Mouse (Mus musculus) kidney, adult 9 months (tissue): ENCODE data around the gene Srsf5.
"Not testable (repeated sequence)": the region's sequence is repeated elsewhere in the genome, so short reads cannot be mapped to it uniquely, and the experiment has no call there.

Experiments
- DNase-seq: peaks from one replicate; pipeline ENCODE4 v3.0.0; 2022

Srsf5 gene

DNA sequence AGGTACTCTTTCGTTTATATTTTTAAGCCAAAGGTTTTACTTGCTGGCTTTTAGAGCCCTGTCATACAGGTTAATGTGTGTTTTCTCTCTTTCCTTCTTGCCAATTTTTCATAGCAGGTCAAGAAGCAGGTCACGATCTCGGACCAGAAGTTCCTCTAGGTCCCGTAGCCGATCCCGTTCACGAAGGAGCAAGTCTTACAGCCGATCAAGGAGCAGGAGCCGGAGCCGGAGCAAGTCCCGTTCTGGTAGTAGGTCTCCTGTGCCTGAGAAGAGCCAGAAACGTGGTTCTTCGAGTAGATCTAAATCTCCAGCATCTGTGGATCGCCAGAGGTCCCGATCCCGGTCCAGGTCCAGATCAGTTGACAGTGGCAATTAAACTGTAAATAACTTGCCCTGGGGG is 4.3 kb downstream of the Srsf5 start:
- DNase-seq, result not testable (repeated sequence)

DNA sequence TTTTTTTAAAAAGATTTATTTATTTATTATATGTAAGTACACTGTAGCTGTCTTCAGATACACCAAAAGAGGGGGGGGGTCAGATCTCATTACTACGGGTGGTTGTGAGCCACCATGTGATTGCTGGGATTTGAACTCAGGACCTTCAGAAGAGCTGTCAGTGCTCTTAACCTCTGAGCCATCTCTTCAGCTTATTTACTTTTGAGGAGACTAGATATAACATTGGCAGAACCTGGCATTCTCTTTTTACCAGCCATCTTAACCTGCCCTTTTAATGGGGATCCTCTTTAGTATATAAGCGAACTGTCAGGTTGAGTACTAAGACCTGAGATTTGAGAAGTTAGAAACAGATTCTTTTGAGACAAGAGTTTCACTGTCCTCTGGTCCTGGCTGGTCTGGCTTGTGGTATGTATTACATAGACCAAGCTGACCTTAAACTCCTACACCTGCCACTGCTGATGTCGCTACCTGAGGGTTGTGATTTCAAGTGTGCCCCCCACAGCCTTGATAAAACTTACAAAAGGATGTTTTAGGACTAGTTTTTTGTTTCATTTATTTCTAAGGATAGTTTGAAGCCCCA is 6.4 kb downstream of the Srsf5 start:
- no peak for DNase-seq

DNA sequence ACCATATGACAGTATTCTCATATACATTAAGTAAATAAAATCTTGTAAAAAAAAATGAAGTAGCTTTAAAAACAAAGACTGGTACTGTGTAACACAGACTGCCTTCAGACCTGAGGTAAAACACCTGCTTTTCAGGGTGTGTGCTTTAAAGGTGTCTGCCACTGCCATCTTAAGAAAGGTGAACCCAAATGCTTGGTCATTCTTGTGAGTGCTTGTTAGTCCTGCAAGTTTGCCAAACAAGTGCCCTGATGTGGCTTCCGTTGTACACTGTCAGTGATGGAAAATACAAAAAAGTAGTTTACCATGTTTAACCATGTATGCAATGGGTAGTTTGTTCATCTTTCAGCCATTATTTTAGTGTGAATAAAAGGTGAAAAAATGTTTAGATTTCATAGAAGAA is 7.2 kb downstream of the Srsf5 start:
- no peak for DNase-seq

DNA sequence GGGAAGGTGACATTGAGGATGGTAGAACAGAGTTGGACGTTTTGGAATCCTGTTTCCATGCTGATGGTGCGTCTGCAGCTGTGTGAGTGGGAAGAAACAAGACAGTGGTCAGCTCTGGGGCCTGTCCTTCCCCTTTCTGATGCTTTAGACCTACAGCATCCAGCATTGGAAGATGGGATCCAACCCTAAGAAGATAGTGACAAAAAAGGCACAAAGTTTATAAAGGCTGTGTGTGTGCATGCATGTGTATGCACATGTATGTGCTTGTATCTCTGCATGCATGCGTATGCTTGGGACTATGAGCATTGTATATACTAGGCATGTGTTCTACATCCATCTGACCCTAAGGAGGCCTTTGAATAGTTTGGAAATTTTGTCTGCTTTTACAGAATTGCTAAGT is 10.7 kb downstream of the Srsf5 start:
- no peak for DNase-seq

DNA sequence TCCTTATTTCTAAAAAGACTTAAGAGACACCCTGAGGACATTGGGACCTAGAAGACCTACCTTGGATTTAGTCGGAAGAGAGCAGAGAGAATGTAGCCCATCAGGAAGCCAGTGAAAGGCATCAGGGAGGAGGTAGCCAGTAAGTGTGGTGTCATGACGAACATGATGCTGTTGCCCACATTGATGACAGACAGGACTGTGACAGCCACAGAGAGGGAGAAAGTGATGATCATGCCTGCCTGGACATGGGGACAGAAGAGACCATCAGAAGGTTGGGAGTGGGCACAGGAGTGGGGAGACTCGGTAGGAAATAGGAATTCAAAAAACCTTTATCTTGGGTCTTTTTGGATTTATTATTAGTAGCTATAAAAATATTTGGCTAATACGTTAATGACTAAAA is 12.7 kb downstream of the Srsf5 start:
- no peak for DNase-seq

DNA sequence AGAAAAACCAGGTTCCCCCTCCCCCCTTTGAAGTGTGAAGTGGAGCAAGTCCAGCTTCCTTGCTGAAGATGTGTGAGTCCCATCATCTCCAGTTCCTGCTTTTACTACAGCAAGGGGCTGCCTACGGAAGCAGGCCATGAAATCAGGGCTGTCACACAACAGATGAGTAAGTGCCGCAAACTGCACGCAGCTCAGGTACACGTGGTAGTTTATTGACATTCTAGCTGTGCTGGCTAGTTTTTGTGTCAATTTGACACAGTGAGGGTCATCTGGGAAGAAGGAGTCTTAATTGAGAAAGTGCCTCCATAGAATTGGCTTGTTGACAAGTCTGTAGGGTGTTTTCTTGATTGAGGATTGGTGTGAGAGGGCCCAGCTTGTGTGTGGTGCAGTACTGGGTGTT is 17.3 kb downstream of the Srsf5 start:
- no peak for DNase-seq

DNA sequence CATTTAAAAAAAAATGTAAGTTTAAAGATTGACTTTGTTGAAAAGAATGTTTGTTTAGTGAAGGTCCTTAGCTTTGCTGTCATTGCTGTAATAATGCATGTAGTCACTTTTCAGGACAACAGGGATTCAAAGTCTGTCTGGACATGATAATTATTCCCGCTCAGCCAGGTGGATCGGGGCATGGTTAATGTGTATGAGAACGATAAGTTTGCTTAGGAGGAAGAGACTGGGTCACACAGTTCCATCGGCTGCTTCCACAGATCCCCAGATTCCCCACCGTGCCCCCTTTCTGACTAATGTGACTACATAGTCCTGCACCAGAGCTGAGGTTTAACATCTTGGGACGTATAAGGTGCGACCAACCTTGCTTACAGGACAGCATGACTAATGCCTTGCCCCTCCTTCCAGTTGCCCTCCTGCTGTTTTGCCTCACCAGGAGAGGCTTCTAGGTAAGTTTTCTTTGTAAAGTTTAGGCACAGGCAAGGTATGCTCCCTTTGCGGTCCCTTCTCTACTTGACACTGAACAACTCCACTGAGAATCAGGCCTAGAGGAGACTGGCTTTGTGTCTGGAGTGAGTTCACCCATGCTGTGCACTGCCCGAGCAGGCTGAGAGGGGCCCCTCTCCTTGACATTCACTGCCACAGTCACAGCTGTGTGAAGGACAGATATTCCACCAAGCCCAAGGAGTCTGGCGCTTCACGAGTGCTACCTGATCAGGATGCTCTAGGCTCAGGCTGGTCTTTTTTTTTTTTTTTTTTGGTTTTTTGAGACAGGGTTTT is 20.9 kb downstream of the Srsf5 start:
- peak; percentile 72 for DNase-seq

DNA sequence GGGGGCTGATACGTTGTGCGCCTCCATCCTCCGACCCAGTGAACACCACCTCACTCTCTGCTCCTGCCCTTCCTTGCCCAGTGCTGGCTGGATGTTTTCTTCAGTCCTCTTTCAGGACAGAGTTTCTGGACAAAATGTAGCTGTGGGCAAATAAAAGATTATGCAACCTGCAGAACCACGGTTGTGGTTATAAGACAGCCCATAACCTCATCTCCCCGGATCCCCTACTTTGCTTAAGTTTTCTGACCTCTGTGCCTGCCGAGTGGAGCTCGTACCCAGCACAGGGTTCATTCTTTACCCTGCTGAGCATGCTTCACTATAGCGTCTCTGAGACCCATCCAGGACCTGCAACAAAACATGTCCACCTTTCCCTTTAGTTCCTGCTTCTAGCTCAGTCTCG is 22.6 kb downstream of the Srsf5 start:
- no peak for DNase-seq

DNA sequence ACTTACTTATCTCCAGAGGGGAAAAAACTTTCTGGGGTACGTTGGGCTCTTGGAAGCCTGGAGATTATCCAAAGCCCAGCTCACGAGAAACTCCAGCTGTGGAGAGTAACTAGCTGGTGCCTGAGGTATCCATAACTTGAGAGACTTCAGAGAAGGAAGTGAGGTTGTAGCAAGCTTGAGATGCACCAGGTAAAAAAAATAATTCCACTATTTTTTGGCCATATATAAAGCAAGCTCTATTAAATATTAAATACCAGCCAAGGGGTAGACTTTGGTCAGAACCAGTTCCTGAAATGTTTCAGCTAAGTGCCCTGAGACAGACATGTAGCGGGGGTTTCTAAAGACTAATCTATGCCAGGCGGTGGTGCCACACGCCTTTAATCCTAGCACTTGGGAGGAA is 23.3 kb downstream of the Srsf5 start, which contains the start of gene Slc10a1:
Slc10a1 (minus strand) TSS at position 101 of the 400 bp plus-strand sequence.
- no peak for DNase-seq

DNA sequence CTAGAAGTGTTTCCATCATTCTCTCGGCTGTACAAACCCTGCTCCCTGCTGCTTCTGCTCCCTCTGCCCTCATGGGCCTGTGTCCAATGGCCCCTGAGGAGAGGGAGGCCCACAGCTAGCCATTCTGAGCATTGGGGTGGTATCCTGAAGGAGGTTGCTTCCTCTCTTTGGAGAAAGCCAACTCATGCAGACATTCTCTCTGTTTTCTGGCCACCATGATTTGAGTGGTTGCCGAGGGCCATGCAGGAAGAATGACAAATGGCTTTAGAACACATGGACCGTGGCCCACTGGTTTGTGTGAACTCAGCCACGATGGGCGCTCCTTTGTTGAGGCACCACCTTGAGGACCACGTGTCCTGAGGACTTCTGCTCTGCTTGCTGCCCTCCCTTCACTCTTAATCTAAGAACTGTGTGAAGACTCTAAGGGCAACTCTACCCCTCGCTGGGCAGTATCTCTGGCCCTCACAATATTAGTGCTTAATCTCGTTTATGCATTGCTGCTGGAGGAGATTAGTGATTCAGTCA is 24.9 kb downstream of the Srsf5 start:
- no peak for DNase-seq

DNA sequence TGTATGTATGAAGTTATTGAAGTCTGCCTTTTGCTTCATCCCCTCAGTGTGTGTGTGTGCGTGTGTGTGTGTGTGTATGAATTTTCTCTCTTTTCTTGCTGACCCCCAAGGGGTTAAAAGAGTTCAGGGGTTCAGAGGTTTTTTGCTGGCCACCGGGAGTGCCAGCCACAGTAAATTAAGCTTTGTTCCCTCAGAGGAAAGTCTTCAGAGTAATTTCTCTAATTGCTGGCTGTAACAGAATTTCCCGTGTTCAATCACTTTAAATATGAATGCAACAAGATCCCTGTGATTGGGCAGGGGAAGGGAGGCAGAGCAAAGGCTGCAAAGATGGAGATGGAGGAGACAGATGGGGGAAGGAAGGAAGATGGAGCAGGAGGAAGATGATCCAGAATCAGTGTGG is 26.5 kb downstream of the Srsf5 start:
- DNase-seq, result no peak

DNA sequence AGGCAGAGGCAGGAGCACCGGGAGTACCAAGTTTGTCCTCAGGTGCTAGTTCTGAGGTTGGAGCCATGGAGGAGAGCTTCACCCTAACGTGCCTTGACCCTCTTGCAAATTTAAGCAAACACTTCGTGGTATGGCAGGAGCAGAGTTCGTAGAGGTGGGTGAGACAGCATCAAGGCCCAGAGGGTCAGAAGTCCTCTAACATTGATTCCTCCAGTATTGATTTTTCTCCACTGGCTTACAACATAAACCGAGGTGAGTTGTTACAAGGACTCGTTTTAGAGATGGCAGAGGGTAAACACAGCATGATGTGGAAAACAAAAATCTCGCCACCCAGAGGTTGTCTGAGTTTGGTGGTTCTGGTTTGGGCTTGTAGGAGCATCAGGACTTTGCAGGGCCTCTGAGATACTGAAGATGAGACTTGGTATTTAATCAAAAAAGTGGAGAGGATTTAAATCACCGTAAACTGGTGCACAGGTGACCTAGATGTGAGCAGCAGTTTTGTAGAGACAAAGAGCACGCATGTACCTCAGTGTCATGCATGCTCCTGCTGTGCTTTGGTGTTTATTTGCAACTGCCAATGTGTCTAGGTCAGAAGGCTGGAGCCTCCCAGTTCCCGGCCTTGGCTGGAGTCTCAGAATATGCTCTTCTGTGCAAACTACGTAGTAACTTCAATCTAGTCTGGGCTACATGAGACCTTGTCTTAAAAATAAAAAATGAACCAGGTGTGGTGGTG is 30.8 kb downstream of the Srsf5 start:
- no peak for DNase-seq

DNA sequence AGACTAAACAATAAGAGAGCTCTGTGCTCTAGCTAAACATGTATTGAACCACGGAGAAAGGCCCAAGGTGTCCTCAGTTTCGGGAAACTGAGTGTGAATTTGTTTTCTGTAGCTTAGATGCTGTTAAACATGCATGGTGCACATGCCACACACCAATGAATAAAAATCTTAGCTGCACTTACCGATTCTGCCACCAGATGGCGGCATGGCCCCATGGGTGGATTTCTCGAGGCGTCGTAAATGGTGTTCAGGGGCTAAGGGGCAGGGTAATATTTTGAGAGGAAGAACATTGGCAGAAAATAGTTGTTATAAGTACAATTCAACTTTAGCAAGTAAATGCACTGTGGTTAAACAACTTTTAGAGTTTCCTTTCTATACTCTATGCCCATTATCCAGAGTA is 37.0 kb downstream of the Srsf5 start:
- DNase-seq, result peak; percentile 67

DNA sequence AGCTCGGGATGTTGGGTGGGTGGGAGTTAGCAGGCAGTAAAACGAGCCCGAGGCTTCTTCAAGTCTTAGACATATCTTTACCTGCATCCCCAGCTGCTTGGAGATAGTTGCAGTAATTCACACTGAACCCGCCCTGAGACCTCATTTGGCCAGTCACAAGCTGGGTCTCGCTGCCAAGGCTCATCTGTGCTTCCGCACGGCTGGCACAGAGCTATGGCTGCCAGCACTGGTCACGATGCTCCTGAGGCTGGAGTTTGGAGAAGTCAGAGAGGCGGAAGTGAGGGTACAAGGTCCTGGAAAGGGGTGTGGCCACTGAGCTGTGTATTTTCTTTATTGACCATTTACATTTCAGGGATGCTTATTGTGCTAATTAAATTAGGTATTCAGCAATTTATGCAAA is 38.4 kb downstream of the Srsf5 start:
- no peak for DNase-seq

DNA sequence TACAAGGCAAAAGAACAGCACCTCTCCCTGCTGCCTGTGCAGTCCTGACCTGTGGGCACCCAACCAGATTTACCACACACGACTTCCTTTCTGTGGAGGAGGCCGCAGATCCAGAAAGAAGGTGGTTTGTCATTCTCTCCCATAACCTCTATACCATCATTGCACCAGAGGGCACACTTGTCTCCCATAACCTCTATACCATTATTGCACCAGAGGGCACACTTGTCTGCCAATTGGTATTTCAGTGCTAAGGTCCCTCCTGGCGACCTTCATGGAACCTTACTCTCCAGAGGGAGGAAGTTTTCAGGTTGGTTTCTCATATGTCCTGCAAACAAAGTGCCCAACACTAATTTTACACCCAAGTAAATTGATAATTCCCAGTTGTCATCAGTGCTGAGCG is 41.3 kb downstream of the Srsf5 start:
- no peak for DNase-seq

DNA sequence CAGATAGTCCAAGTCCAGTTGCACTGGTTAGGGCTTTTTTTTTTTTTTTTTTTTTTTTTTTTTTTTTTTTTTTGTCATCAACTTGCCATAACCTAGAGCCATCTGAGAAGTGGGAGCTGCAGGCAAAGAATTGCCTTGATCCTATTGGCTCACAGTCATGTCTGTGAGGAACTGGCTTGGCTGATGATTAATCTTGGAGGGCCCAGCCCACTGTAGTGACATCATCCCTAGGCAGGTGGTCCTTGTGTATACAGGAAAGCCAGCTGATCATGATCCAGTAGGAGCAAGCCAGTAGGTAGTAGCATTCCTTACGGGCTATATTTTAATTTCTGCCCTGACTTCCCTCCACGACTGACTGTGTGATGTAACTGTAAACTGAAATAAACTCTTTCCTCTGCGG is 43.0 kb downstream of the Srsf5 start:
- DNase-seq, result no peak

DNA sequence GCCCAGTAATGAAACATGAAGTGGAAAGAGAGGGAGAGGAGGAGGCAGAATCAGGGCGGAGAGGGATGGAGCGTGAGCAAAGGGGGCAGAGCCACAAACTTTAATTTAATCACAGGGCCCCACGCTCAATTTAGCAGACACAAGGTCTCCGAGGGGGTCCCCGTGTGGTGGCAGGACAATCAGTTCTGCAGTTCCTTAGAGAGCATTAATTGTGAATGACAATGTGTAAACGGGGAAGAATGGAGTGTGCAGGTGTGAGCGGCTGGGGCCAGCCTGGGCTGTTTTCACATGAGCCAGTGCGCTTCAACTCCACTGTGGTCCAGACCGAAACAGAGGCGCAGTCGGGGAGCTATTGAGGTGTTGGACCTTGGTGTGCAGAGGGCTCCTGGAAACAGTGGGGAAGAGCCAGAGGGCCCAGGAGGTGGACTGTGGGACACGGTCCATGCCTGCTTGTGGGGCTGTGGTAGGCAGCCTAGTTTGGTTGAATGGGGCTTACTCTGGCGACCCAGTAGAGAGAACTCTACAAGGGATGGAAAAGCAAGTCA is 45.7 kb downstream of the Srsf5 start:
- no peak for DNase-seq

DNA sequence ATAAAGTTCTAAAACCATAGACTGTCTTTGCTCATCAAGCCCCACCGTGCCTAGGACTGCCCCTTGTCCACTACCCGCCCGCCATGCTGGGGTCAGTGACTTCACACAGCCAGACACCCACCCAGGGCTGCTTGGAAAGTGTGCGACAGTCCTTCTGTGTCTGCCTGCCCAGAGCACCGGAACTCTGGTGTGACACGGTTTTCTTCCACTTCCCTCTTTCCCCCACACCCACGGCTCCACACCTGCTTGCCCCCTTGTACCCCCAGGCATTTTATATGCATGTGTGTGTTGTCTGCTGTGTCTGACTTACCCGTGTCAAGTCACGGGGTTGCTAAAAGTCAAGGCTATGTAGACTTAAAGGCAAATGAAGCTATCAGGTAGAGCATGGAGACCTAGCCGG is 46.5 kb downstream of the Srsf5 start:
- DNase-seq, result no peak

DNA sequence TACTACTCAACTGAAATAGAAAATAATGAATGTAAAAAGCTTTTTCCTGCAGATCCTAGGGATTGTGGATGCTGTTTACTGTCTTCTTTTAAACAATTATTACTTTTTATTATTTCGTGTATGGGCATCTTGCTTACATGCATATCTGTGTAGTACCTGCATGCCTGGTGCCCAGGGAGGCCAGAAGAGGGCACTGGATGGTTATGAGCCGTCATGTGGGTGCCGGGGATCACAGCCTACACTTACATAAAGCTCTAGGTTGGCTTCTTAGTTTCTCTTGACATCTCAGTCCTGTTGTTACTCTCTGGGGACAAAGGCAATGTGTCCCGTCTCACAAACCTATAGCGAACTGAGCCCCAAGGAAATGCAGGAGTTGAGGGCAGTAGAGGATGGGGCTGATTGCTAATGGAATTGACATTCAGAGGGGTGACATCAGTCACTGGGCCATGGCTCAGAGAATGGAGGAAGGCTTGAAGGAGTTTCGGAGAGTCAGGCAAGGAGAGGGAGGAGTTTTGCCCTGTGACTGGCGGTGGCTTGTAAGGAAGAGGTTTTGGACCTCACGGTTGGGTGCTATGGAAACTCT is 47.3 kb downstream of the Srsf5 start:
- no peak for DNase-seq

DNA sequence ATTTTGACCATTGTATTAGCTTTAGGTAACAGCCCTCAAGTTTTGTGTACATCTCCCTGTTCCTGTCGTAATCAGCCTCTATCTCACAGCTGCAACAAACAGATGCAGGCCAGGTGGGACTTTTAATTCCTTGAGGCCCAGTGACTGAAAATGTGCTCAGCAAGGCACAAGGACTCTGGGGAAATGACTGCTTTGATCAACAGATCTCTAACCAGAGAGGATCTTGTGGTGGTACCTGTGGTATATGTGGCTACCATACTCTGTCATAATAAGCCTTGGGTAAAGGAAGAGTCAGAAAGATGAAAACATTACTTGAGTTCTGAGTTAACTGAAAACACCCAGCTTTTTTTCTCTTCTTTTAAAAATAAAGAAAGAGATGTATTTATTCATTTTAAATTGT is 48.5 kb downstream of the Srsf5 start:
- no peak for DNase-seq

DNA sequence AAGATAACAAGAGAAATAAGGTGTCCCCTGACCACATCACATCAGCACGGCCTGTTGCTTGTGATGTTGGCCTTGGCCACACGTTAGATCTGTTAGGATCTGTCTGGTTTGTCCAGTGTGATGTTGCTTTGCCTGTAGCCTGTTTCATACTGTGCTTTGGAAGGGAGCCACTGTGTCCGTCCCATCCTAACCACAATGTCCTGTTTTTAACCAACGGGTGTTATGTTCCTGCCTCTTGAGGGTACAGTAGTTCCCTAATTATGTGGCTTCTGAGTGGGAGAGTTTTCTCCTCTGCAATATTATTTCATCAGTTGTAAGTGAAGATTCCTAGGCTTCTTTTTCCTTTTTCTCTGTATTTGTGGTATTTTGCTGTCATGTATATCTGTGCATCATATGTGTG is 50.0 kb downstream of the Srsf5 start:
- DNase-seq, result no peak

DNA sequence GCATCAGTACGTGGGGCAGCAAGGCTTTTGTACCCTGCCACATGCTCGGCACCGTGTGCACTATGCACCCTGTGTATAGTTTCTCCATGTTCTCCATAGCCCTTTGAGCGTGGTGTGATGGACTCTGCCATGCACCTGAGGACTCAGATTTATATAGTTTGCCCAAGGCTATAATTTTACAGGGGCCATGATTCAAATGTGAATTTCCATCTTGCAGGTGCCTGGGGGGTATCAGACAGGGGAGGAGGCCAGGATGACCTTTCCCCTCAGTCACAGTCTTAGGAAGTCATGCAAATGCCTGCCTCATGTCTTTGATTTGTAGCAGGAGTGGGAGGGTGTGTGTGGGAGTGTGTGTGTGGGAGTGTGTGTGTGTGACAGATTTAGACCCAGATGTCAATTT is 52.3 kb downstream of the Srsf5 start:
- no peak for DNase-seq

DNA sequence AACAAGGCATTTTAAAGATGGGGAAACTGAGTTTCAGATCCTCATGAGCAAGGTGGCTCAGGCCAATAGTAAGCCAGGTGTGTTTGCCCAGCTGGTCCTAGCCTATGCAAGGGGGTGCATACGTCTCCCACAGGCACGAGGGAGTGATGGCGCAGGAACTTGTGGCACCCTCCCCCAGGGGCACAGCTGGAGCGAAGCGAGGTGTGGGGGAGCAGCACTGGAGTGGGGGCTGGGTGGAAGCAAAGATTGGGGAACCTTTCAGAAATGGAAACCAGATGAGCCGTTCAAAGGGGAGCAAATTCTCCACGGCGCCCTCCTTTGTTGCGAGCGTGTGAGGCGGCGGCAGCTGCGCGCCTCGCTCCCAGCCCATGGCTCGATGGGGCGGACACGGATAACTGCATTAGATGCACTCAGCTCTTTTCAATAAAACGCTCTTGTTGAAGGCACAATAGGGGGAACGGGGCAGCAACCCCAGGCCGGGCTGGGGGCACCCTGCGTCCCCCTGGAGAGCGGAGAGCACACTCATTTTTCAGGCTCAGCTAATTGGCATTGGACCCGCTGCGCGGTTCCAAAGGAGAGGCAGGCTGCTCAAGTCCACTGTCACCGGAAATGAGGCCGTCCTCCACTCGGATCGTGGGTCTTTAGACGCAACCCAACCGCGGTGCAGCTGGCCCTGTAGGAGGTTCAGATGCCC is 53.4 kb downstream of the Srsf5 start:
- DNase-seq, result no peak
